Mouse (Mus musculus) liver, embryonic 12.5 days (tissue): Measurements from ENCODE around the gene Wdr73. TPM values are rescaled to one million over a fixed set of nuclear protein-coding genes. Genes with fewer than 3 reads are reported as not detected.

Experiments used
- ATAC-seq: fragments of 200-750 bp; cut with Nextera tagmentation; 2 replicates; pipeline ENCODE4 v1.8.0; 2017; ENCODE audit warnings: moderate number of reproducible peaks, mild to moderate bottlenecking, moderate library complexity
- H3K27ac ChIP-seq: fragments of 300-500 bp; sonication (generic); 2 replicates; pipeline ENCODE4 v1.5.1; 2016; ENCODE audit warnings: mild to moderate bottlenecking
- H3K27me3 ChIP-seq: fragments of 300-500 bp; sonication (generic); replicated peaks from 2 replicates; pipeline ENCODE4 v1.6.1; 2016; ENCODE audit warnings: mild to moderate bottlenecking, moderate library complexity
- H3K36me3 ChIP-seq: fragments of 300-500 bp; sonication (generic); 2 replicates; pipeline ENCODE4 v1.6.1; 2016; ENCODE audit warnings: mild to moderate bottlenecking, moderate library complexity
- H3K4me1 ChIP-seq: fragments of 300-500 bp; sonication (generic); 2 replicates; pipeline ENCODE4 v1.6.1; 2016
- H3K4me2 ChIP-seq: fragments of 300-500 bp; sonication (generic); 2 replicates; pipeline ENCODE4 v1.6.1; 2016; ENCODE audit warnings: mild to moderate bottlenecking, moderate library complexity
- H3K4me3 ChIP-seq: fragments of 300-500 bp; sonication (generic); 2 replicates; pipeline ENCODE4 v1.5.1; 2016; ENCODE audit warnings: mild to moderate bottlenecking, moderate library complexity
- H3K9ac ChIP-seq: fragments of 300-500 bp; sonication (generic); 2 replicates; pipeline ENCODE4 v1.6.1; 2016; ENCODE audit warnings: mild to moderate bottlenecking, moderate library complexity
- H3K9me3 ChIP-seq: fragments of 300-500 bp; sonication (generic); replicated peaks from 2 replicates; pipeline ENCODE4 v1.6.1; 2016; ENCODE audit warnings: mild to moderate bottlenecking, moderate library complexity
- WGBS: fragments of 180-500 bp; shearing (Covaris S2); methylation state at CpG from one replicate; pipeline ENCODE4 v1.1.7; 2016; ENCODE audit not compliant: insufficient replicate concordance; 5-methylcytosine and 5-hydroxymethylcytosine counted together
- polyA plus RNA-seq: library from polyadenylated mRNA; unstranded; fragments of >200 nt; fragmentation: Nextera tagmentation; extraction: Ambion mirVana; gene quantifications from 2 replicates; pipeline ENCODE4 v1.2.1, GENCODE M21; 2016

Gene Wdr73
- polyA plus RNA-seq, 1 experiment from 2014 or later, result 29.1 TPM

- WGBS, result 54% methylated on average over 2 of the region's 2 CpGs
- H3K27me3 ChIP-seq, result no peaks in the 10 kb centered on the region
These were observed 51.8 kb downstream of the Wdr73 start for GRCm38 (mm10) chr7:80849267-80849666.

GRCm38 (mm10) chr7:80846709-80847108 is 54.4 kb downstream of the Wdr73 start:
- no peak for ATAC-seq
- Histone ChIP-seq H3K4me2 (no peak overlapping the region), H3K36me3 (no peaks in the 10 kb centered on the region)

More at GRCm38 (mm10) chr7:80849267-80849666, 51.8 kb downstream of the Wdr73 start:
- no peak for ATAC-seq
- Histone ChIP-seq H3K4me1 (no peaks in the 10 kb centered on the region), H3K36me3 (no peaks in the 10 kb centered on the region), H3K4me2 (no peak overlapping the region), H3K27ac (no peak overlapping the region), H3K9ac (no peak overlapping the region), H3K9me3 (no peaks in the 10 kb centered on the region), H3K4me3 (no peak overlapping the region)

GRCm38 (mm10) chr7:80846280-80846678 is 54.8 kb downstream of the Wdr73 start:
- 73% methylated on average over 10 of the region's 10 CpGs for WGBS
- no peaks in the 10 kb centered on the region for H3K27me3 ChIP-seq
- no peak overlapping the region for H3K27ac ChIP-seq
- H3K36me3 ChIP-seq, result no peaks in the 10 kb centered on the region
- no peak overlapping the region for H3K4me2 ChIP-seq
- H3K4me3 ChIP-seq, result no peak overlapping the region
- no peak overlapping the region for H3K9ac ChIP-seq
- ATAC-seq, result no peak
- no peaks in the 10 kb centered on the region for H3K9me3 ChIP-seq
- H3K4me1 ChIP-seq, result no peaks in the 10 kb centered on the region

More at GRCm38 (mm10) chr7:80846709-80847108, 54.4 kb downstream of the Wdr73 start:
- Histone ChIP-seq H3K4me1 (no peaks in the 10 kb centered on the region), H3K4me3 (no peak overlapping the region), H3K27me3 (no peaks in the 10 kb centered on the region), H3K9me3 (no peaks in the 10 kb centered on the region), H3K27ac (no peak overlapping the region), H3K9ac (no peak overlapping the region)
- WGBS, result 59% methylated on average over 5 of the region's 5 CpGs

GRCm38 (mm10) chr7:80845621-80846279 is 55.3 kb downstream of the Wdr73 start:
- Histone ChIP-seq H3K27ac (no peak overlapping the region), H3K9ac (no peak overlapping the region), H3K4me3 (no peak overlapping the region), H3K4me2 (no peak overlapping the region), H3K9me3 (no peaks in the 10 kb centered on the region), H3K27me3 (no peaks in the 10 kb centered on the region), H3K36me3 (no peaks in the 10 kb centered on the region), H3K4me1 (no peaks in the 10 kb centered on the region)
- ATAC-seq, result no peak
- WGBS, result 61% methylated on average over 15 of the region's 15 CpGs

GRCm38 (mm10) chr7:80844691-80845090 is 56.4 kb downstream of the Wdr73 start:
- no peaks in the 10 kb centered on the region for H3K27me3 ChIP-seq
- no peaks in the 10 kb centered on the region for H3K4me1 ChIP-seq
- H3K4me2 ChIP-seq, result no peak overlapping the region
- no peak overlapping the region for H3K4me3 ChIP-seq
- no peaks in the 10 kb centered on the region for H3K9me3 ChIP-seq
- H3K9ac ChIP-seq, result no peak overlapping the region
- no peak overlapping the region for H3K27ac ChIP-seq
- H3K36me3 ChIP-seq, result no peaks in the 10 kb centered on the region
- ATAC-seq, result no peak
- 82% methylated on average over 12 of the region's 12 CpGs for WGBS

- no peak for ATAC-seq
- Histone ChIP-seq H3K36me3 (no peaks in the 10 kb centered on the region), H3K9me3 (no peaks in the 10 kb centered on the region), H3K9ac (no peak overlapping the region), H3K27me3 (no peaks in the 10 kb centered on the region), H3K27ac (no peak overlapping the region), H3K4me2 (no peak overlapping the region), H3K4me1 (no peaks in the 10 kb centered on the region), H3K4me3 (no peak overlapping the region)
- WGBS, result 81% methylated on average over 8 of the region's 8 CpGs
These were observed 57.0 kb downstream of the Wdr73 start for GRCm38 (mm10) chr7:80843910-80844640.

GRCm38 (mm10) chr7:80843176-80843575 is 57.9 kb downstream of the Wdr73 start:
- ATAC-seq, result no peak
- Histone ChIP-seq H3K9ac (no peak overlapping the region), H3K9me3 (no peaks in the 10 kb centered on the region), H3K4me2 (no peak overlapping the region), H3K27me3 (0 out of 2 replicates have a peak, but pooled peaks cover 2% of the 10 kb centered on the region), H3K27ac (no peak overlapping the region), H3K4me3 (no peak overlapping the region), H3K36me3 (no peaks in the 10 kb centered on the region), H3K4me1 (no peaks in the 10 kb centered on the region)
- WGBS, result 75% methylated on average over 1 of the region's 1 CpGs

GRCm38 (mm10) chr7:80842132-80842531 is 58.9 kb downstream of the Wdr73 start:
- no peak for ATAC-seq
- Histone ChIP-seq H3K4me3 (no peak overlapping the region), H3K9me3 (no peaks in the 10 kb centered on the region), H3K9ac (no peak overlapping the region), H3K36me3 (no peaks in the 10 kb centered on the region), H3K4me2 (no peak overlapping the region), H3K27me3 (0 out of 2 replicates have a peak, but pooled peaks cover 3% of the 10 kb centered on the region), H3K27ac (no peak overlapping the region), H3K4me1 (no peaks in the 10 kb centered on the region)
- WGBS, result 58% methylated on average over 5 of the region's 5 CpGs

- 61% methylated on average over 4 of the region's 4 CpGs for WGBS
- Histone ChIP-seq H3K9me3 (no peaks in the 10 kb centered on the region), H3K4me1 (no peaks in the 10 kb centered on the region), H3K27me3 (0 out of 2 replicates have a peak, but pooled peaks cover 3% of the 10 kb centered on the region), H3K4me2 (no peak overlapping the region), H3K27ac (no peak overlapping the region), H3K36me3 (no peaks in the 10 kb centered on the region), H3K9ac (no peak overlapping the region), H3K4me3 (no peak overlapping the region)
- no peak for ATAC-seq
These were observed 60.1 kb downstream of the Wdr73 start for GRCm38 (mm10) chr7:80840937-80841336.

Other genes starting within 250 kb of the Wdr73 start
- gene Crtc3, start 212.4 kb downstream of the Wdr73 start, polyA plus RNA-seq, result 7.0 and 7.1 TPM in 2 replicates
- 19.4 and 19.9 TPM in 2 replicates for gene Iqgap1, start 75.3 kb downstream of the Wdr73 start, polyA plus RNA-seq
- gene Zscan2, start 40.3 kb downstream of the Wdr73 start, polyA plus RNA-seq, result 0.23 and 0.58 TPM in 2 replicates
- gene Nmb, start 3.8 kb upstream of the Wdr73 start, polyA plus RNA-seq, result 1.6 and 2.4 TPM in 2 replicates
- gene Sec11a, start 46.5 kb upstream of the Wdr73 start, polyA plus RNA-seq, result 123 and 124 TPM in 2 replicates
- gene Zfp592, start 92.4 kb upstream of the Wdr73 start, polyA plus RNA-seq, result 11.9 and 12.0 TPM in 2 replicates
- gene Alpk3, start 156.3 kb upstream of the Wdr73 start, polyA plus RNA-seq, result 0.11 and 0.14 TPM in 2 replicates
- 0.49 and 0.51 TPM in 2 replicates for gene Slc28a1, start 213.5 kb upstream of the Wdr73 start, polyA plus RNA-seq